Mouse (Mus musculus): ENCODE results near the gene Slc39a3. TPM values are rescaled to one million over a fixed set of nuclear protein-coding genes. Genes with fewer than 3 reads are reported as not detected.

The Slc39a3 gene
- total and polyA plus RNA-seq, 3 experiments, result 15.6 to 19.5 TPM; not detected in 1

- H3K4me1 ChIP-seq (ENCODE audit: control insufficient read depth in 1 of 2, insufficient read depth in 2 of 2, low read length in 2 of 2), result peaks cover 5 to 14% of the 10 kb centered on the region in 2 experiments; a peak in 3 of 4 replicates
- no peaks in the 10 kb centered on the region for H3K27me3 ChIP-seq (ENCODE audit: control insufficient read depth in 1 of 2, insufficient read depth in 2 of 2, low read length in 2 of 2)
- no peaks in the 10 kb centered on the region for H3K79me2 ChIP-seq (ENCODE audit: control insufficient read depth, insufficient read depth, low read length, poor library complexity)
- no peaks in the 10 kb centered on the region for H3K9me3 ChIP-seq (replicated peaks; ENCODE audit: insufficient read depth, low read length)
- peaks cover 0 to 5% of the 10 kb centered on the region in 2 experiments; a peak in 2 of 4 replicates for H3K36me3 ChIP-seq (ENCODE audit: control insufficient read depth in 1 of 2, insufficient read depth in 2 of 2, low read length in 2 of 2)
- no peak for DNase-seq (ENCODE audit: low read depth, low spot score)
- no peak overlapping the region for H3K27ac ChIP-seq (ENCODE audit: control insufficient read depth, low read depth, low read length)
- TF ChIP-seq MXI1 (IDR thresholded peaks at IDR 0.05; ENCODE audit: low read depth, low read length) (no peak), CHD1 (IDR thresholded peaks at IDR 0.05; ENCODE audit: low read depth, low read length) (no peak), GABPA (IDR thresholded peaks at IDR 0.05; ENCODE audit: low read depth, low read length) (no peak), TAL1 (IDR thresholded peaks at IDR 0.05; ENCODE audit: low read length) (no peak), MYC (IDR thresholded peaks at IDR 0.05; ENCODE audit: low read depth, low read length) (no peak), USF2 (IDR thresholded peaks at IDR 0.05; ENCODE audit: borderline replicate concordance in 1 of 2, insufficient read depth in 1 of 2, low read depth in 1 of 2, low read length in 2 of 2) (no peak), HCFC1 (IDR thresholded peaks at IDR 0.05; ENCODE audit: low read depth, low read length) (no peak), MEF2A (IDR thresholded peaks at IDR 0.05; ENCODE audit: extremely low read depth, insufficient replicate concordance, low read depth, low read length, poor library complexity, severe bottlenecking) (no peak), KAT2A (conservative IDR thresholded peaks at IDR 0.05; ENCODE audit: low read depth, low read length) (no peak), ETS1 (IDR thresholded peaks at IDR 0.05; ENCODE audit: low read depth, low read length) (no peak), POLR2AphosphoS5 (IDR thresholded peaks at IDR 0.05; ENCODE audit: borderline replicate concordance, low read depth, low read length) (no peak), ZC3H11A (IDR thresholded peaks at IDR 0.05; ENCODE audit: low read depth, low read length) (no peak), GATA1 (IDR thresholded peaks at IDR 0.05; ENCODE audit: low read depth, low read length) (no peak), ZNF384 (IDR thresholded peaks at IDR 0.05; ENCODE audit: low read depth, low read length) (no peak), CHD2 (IDR thresholded peaks at IDR 0.05; ENCODE audit: low read length) (no peak), UBTF (IDR thresholded peaks at IDR 0.05; ENCODE audit: borderline replicate concordance, insufficient read depth, low read depth, low read length) (no peak), NELFE (IDR thresholded peaks at IDR 0.05; ENCODE audit: low read depth, low read length) (no peak)
- no peak overlapping the region for H3K4me3 ChIP-seq (ENCODE audit: control insufficient read depth in 1 of 2, insufficient read depth in 1 of 2, low read depth in 2 of 2, low read length in 2 of 2)
- no peak overlapping the region for H3K9ac ChIP-seq (ENCODE audit: control insufficient read depth, low read depth, low read length, poor library complexity, severe bottlenecking)
These were observed 40.7 kb downstream of the Slc39a3 start for GRCm38 (mm10) chr10:80996501-80996900.

GRCm38 (mm10) chr10:80995091-80995632, 42.1 kb downstream of the Slc39a3 start:
- no peaks in the 10 kb centered on the region for H3K27me3 ChIP-seq (ENCODE audit: control insufficient read depth in 1 of 2, insufficient read depth in 2 of 2, low read length in 2 of 2)
- peaks cover 0 to 5% of the 10 kb centered on the region in 2 experiments; a peak in 2 of 4 replicates for H3K36me3 ChIP-seq (ENCODE audit: control insufficient read depth in 1 of 2, insufficient read depth in 2 of 2, low read length in 2 of 2)
- no peaks in the 10 kb centered on the region for H3K9me3 ChIP-seq (replicated peaks; ENCODE audit: insufficient read depth, low read length)
- peaks cover 3 to 11% of the 10 kb centered on the region in 2 experiments; a peak in 3 of 4 replicates for H3K4me1 ChIP-seq (ENCODE audit: control insufficient read depth in 1 of 2, insufficient read depth in 2 of 2, low read length in 2 of 2)
- peak overlapping the region in 1 of 2 experiments; percentile 32; a peak in 2 of 4 replicates for H3K4me3 ChIP-seq (ENCODE audit: control insufficient read depth in 1 of 2, insufficient read depth in 1 of 2, low read depth in 2 of 2, low read length in 2 of 2)
- H3K79me2 ChIP-seq (ENCODE audit: control insufficient read depth, insufficient read depth, low read length, poor library complexity), result no peaks in the 10 kb centered on the region
- H3K27ac ChIP-seq (ENCODE audit: control insufficient read depth, low read depth, low read length), result no peak overlapping the region
- peak; percentile 84 for DNase-seq (ENCODE audit: low read depth, low spot score)
- peak overlapping the region; percentile 37 for H3K9ac ChIP-seq (ENCODE audit: control insufficient read depth, low read depth, low read length, poor library complexity, severe bottlenecking)
- TF ChIP-seq RCOR1 (IDR thresholded peaks at IDR 0.05; ENCODE audit: low read depth, low read length) (no peak), MAZ (IDR thresholded peaks at IDR 0.05; ENCODE audit: low read depth, low read length) (no peak), NELFE (IDR thresholded peaks at IDR 0.05; ENCODE audit: low read depth, low read length) (no peak), JUND (IDR thresholded peaks at IDR 0.05; ENCODE audit: low read depth, low read length) (no peak), ZNF384 (IDR thresholded peaks at IDR 0.05; ENCODE audit: low read depth, low read length) (peak; percentile 63), BHLHE40 (IDR thresholded peaks at IDR 0.05; ENCODE audit: borderline replicate concordance, low read depth, low read length) (no peak), TCF12 (IDR thresholded peaks at IDR 0.05; ENCODE audit: low read depth, low read length) (no peak), UBTF (IDR thresholded peaks at IDR 0.05; ENCODE audit: borderline replicate concordance, insufficient read depth, low read depth, low read length) (no peak), ZMIZ1 (IDR thresholded peaks at IDR 0.05; ENCODE audit: low read depth, low read length) (no peak), MYB (IDR thresholded peaks at IDR 0.05; ENCODE audit: low read depth, low read length) (no peak), MAFK (IDR thresholded peaks at IDR 0.05; ENCODE audit: borderline replicate concordance, low read depth, low read length) (no peak), GATA1 (IDR thresholded peaks at IDR 0.05; ENCODE audit: low read depth, low read length) (no peak), ETS1 (IDR thresholded peaks at IDR 0.05; ENCODE audit: low read depth, low read length) (no peak), ZC3H11A (IDR thresholded peaks at IDR 0.05; ENCODE audit: low read depth, low read length) (peak; percentile 75), SIN3A (IDR thresholded peaks at IDR 0.05; ENCODE audit: low read length) (peak; percentile 54; the same call in 1 of the 2 replicates), MYC (IDR thresholded peaks at IDR 0.05; ENCODE audit: low read depth, low read length) (peak; percentile 88), HCFC1 (IDR thresholded peaks at IDR 0.05; ENCODE audit: low read depth, low read length) (0 out of 2 replicates have a peak, but pooled peaks have one; percentile 22), CHD2 (IDR thresholded peaks at IDR 0.05; ENCODE audit: low read length) (no peak), USF2 (IDR thresholded peaks at IDR 0.05; ENCODE audit: borderline replicate concordance in 1 of 2, insufficient read depth in 1 of 2, low read depth in 1 of 2, low read length in 2 of 2) (no peak), MEF2A (IDR thresholded peaks at IDR 0.05; ENCODE audit: extremely low read depth, insufficient replicate concordance, low read depth, low read length, poor library complexity, severe bottlenecking) (no peak), NRF1 (IDR thresholded peaks at IDR 0.05; ENCODE audit: insufficient read depth, low read depth, low read length, poor library complexity, severe bottlenecking) (no peak)
